Mouse (Mus musculus) hindbrain, postnatal 0 days (tissue): ENCODE results near the gene Nr1i2. TPM values are rescaled to one million over a fixed set of nuclear protein-coding genes. Genes with fewer than 3 reads are reported as not detected.

ENCODE experiments used
- ATAC-seq: fragments of 200-750 bp; cut with Nextera tagmentation; 2 replicates; pipeline ENCODE4 v1.8.0; 2017; ENCODE audit warnings: mild to moderate bottlenecking, moderate TSS enrichment, moderate library complexity
- DNase-seq: peaks from one replicate; pipeline ENCODE4 v3.0.0-alpha.2; 2015; ENCODE audit warnings: low spot score
- H3K27ac ChIP-seq: fragments of 300-500 bp; sonication (generic); 2 replicates; pipeline ENCODE4 v1.5.1; 2014; ENCODE audit warnings: mild to moderate bottlenecking
- H3K27me3 ChIP-seq: fragments of 300-500 bp; sonication (generic); 2 replicates; pipeline ENCODE4 v1.6.1; 2014; ENCODE audit warnings: low read length, mixed read lengths; ENCODE audit not compliant: insufficient read depth
- H3K36me3 ChIP-seq: fragments of 300-500 bp; sonication (generic); 2 replicates; pipeline ENCODE4 v1.6.1; 2014; ENCODE audit warnings: low read length, mixed read lengths; ENCODE audit not compliant: insufficient read depth
- H3K4me1 ChIP-seq: fragments of 300-500 bp; sonication (generic); 2 replicates; pipeline ENCODE4 v1.6.1; 2014; ENCODE audit warnings: antibody characterized with exemption, low read length, mixed read lengths; ENCODE audit not compliant: insufficient read depth
- H3K4me2 ChIP-seq: fragments of 300-500 bp; sonication (generic); 2 replicates; pipeline ENCODE4 v1.6.1; 2014; ENCODE audit warnings: low read depth, mild to moderate bottlenecking, low read length, moderate library complexity, mixed read lengths
- H3K4me3 ChIP-seq: fragments of 300-500 bp; sonication (generic); 2 replicates; pipeline ENCODE4 v1.5.1; 2014; ENCODE audit warnings: low read length
- H3K9ac ChIP-seq: fragments of 300-500 bp; sonication (generic); replicated peaks from 2 replicates; pipeline ENCODE4 v1.6.1; 2014; ENCODE audit warnings: mild to moderate bottlenecking, low read length, moderate library complexity, mixed read lengths
- H3K9me3 ChIP-seq: fragments of 300-500 bp; sonication (generic); 2 replicates; pipeline ENCODE4 v1.6.1; 2016; ENCODE audit warnings: low read length, mixed read lengths
- CTCF ChIP-seq: IDR thresholded peaks from 2 replicates; pipeline ENCODE4 v1.5.1; 2016; ENCODE audit warnings: antibody characterized with exemption, control low read depth, low read depth
- WGBS: fragments of 180-500 bp; shearing (Covaris S2); extraction: QIAGEN DNeasy Blood & Tissue Kit; methylation state at CpG from one replicate; pipeline ENCODE4 v1.1.7; 2014; 5-methylcytosine and 5-hydroxymethylcytosine counted together
- polyA plus RNA-seq: library from polyadenylated mRNA; unstranded; fragments of >200 nt; fragmentation: Nextera tagmentation; extraction: Ambion mirVana; gene quantifications from 2 replicates; pipeline ENCODE4 v1.2.1, GENCODE M21; 2015
- total RNA-seq: library from RNA; depleted of rRNA; stranded (reverse); fragments of >200 nt; gene quantifications from 2 replicates; pipeline ENCODE4 v1.2.3, GENCODE M21; 2014

Gene Nr1i2
- total and polyA plus RNA-seq, 2 experiments from 2014 or later, result 0.05 TPM; not detected in 1

DNA sequence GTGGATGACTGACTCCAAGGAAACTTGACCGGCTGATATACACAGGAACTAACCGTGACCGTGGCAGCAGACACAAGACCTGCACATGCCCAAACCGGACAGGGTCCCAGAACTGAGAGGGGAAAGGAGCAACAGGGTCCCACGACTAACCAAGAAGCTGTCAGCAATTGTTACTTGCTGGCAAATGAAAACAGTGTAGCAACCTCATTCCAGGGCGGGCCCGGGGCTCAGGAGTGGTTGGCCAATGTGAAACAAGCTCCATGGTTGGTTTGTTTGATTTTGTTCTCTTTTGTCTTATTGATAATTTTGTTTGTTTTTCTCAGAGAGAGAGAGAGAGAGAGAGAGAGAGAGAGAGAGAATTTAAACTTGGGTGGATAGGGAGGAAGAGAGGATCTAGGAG lies 13.7 kb downstream of the Nr1i2 start:
- Histone ChIP-seq H3K27ac (no peak overlapping the region), H3K9me3 (no peaks in the 10 kb centered on the region), H3K9ac (no peak overlapping the region), H3K4me1 (no peaks in the 10 kb centered on the region), H3K4me3 (no peak overlapping the region), H3K36me3 (no peaks in the 10 kb centered on the region), H3K4me2 (no peak overlapping the region), H3K27me3 (no peaks in the 10 kb centered on the region)
- no peak for TF ChIP-seq CTCF
- no peak for ATAC-seq
- 75% methylated on average over 7 of the region's 7 CpGs for WGBS
- no peak for DNase-seq

DNA sequence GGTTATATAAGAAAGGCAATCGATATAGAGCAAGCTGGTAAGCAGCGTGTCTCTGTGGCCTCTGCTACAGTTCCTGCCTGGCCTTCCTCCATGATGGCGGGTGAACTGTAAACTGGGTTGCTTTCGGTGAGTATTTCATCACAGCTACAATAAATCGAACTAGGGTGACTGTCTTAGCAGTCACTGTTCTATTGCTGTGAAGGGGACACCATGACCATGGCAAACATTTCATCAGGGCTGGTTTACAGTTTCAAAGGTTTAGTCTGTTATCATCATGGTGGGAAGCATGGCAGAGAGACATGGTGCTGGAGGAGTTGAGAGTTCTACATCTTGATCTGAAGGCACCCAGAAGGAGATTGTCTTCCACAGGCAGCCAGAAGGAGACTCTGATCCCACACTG lies 14.8 kb downstream of the Nr1i2 start:
- Histone ChIP-seq H3K4me2 (no peak overlapping the region), H3K27ac (no peak overlapping the region), H3K9me3 (no peaks in the 10 kb centered on the region), H3K27me3 (no peaks in the 10 kb centered on the region), H3K36me3 (no peaks in the 10 kb centered on the region), H3K4me3 (no peak overlapping the region), H3K4me1 (no peaks in the 10 kb centered on the region), H3K9ac (no peak overlapping the region)
- no peak for ATAC-seq
- no peak for TF ChIP-seq CTCF
- no peak for DNase-seq
- 95% methylated on average over 5 of the region's 5 CpGs for WGBS

DNA sequence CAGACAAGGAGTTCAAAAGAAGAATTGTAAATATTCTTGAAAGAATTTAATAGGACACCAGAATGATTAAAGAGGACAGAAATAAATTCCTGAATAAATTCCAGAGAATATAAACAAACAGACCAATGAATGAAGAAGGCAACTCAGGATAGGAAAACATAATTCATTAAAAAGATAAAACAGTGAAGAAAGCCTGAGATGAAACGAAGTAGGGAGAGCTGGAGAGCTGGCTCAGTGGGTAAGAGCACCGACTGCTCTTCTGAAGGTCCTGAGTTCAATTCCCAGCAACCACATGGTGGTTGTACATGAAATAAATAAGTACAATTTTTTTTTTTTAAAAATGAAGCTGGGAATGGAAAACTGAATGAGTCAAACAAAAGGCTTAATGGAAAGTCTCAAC lies 19.9 kb downstream of the Nr1i2 start:
- H3K27ac ChIP-seq, result no peak overlapping the region
- no peaks in the 10 kb centered on the region for H3K4me1 ChIP-seq
- H3K4me3 ChIP-seq, result no peak overlapping the region
- H3K4me2 ChIP-seq, result no peak overlapping the region
- no peaks in the 10 kb centered on the region for H3K9me3 ChIP-seq
- no peaks in the 10 kb centered on the region for H3K27me3 ChIP-seq
- ATAC-seq (no peak), DNase-seq (no peak)
- no peak overlapping the region for H3K9ac ChIP-seq
- TF ChIP-seq CTCF, result no peak
- 82% methylated on average over 2 of the region's 2 CpGs for WGBS
- no peaks in the 10 kb centered on the region for H3K36me3 ChIP-seq

DNA sequence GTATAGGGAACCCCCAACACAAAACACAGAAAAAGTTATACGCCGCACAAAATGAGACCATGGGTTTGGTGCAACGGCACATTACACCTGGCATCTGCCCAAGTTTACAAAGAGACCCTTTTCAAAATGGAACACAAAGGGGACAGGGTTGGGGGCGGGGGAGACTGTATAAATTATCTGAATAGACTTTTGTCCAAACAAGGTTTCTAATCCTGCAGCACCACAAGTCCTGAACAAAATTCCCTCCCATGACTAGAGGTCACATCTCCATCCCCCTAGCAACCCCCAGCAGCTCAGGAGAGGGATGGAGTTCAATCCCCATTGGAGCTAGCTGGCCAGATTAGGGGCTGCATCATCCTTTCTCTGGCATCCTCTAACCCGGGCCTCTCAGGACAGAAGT lies 22.1 kb downstream of the Nr1i2 start:
- DNase-seq, result no peak
- Histone ChIP-seq H3K4me3 (no peak overlapping the region), H3K9me3 (no peaks in the 10 kb centered on the region), H3K4me1 (no peaks in the 10 kb centered on the region), H3K27ac (no peak overlapping the region), H3K4me2 (no peak overlapping the region), H3K27me3 (no peaks in the 10 kb centered on the region), H3K36me3 (no peaks in the 10 kb centered on the region), H3K9ac (no peak overlapping the region)
- no peak for TF ChIP-seq CTCF
- no peak for ATAC-seq
- 29% methylated on average over 5 of the region's 5 CpGs for WGBS

DNA sequence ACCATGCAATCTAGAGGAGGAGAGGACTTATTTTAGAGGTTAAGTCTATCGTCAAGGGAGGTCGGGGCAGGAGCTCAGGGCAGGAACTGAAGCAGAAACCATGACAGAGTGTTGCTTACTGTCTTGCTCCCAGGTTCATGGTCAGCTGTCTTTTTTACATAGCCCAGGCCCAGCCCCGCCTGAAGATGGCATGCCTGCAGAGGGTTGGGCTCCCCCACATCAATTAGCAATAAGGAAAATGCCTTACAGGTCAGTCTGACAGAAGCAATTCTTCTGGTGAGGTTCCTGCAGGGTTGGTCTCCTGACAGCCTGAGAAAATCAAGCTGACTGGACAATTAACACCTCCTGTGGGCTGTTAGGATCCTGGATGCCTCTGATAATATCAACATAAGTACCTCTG lies 23.0 kb downstream of the Nr1i2 start:
- Histone ChIP-seq H3K27ac (no peak overlapping the region), H3K4me3 (no peak overlapping the region), H3K9me3 (no peaks in the 10 kb centered on the region), H3K9ac (no peak overlapping the region), H3K4me1 (no peaks in the 10 kb centered on the region), H3K36me3 (no peaks in the 10 kb centered on the region), H3K4me2 (no peak overlapping the region), H3K27me3 (no peaks in the 10 kb centered on the region)
- DNase-seq (no peak), ATAC-seq (no peak)
- TF ChIP-seq CTCF, result no peak
- WGBS, result 72% methylated on average over 3 of the region's 3 CpGs

DNA sequence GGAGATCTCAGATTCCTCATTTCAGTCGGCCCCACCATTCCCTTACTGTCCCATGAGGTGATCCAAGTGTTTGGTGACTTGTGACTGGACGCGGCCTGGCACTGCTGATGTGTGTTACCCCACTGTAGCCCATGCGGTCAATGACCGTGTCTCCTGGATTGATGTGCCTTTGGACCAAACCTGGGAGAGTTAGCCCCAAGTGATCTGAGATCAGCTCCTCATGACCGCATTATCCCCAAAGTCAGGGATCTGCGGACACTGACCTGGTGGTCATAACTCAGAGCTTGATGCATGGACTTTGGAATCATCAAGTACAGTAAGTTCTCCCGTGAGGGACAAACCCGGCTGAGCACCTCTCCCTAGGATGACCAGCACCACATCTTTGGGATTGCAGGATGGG lies 38.7 kb downstream of the Nr1i2 start:
- no peaks in the 10 kb centered on the region for H3K9me3 ChIP-seq
- 90% methylated on average over 9 of the region's 9 CpGs for WGBS
- no peaks in the 10 kb centered on the region for H3K36me3 ChIP-seq
- H3K27me3 ChIP-seq, result no peaks in the 10 kb centered on the region
- DNase-seq, result no peak
- no peak overlapping the region for H3K4me2 ChIP-seq
- H3K4me3 ChIP-seq, result no peak overlapping the region
- no peaks in the 10 kb centered on the region for H3K4me1 ChIP-seq
- no peak for TF ChIP-seq CTCF
- no peak overlapping the region for H3K27ac ChIP-seq
- ATAC-seq, result no peak
- no peak overlapping the region for H3K9ac ChIP-seq

DNA sequence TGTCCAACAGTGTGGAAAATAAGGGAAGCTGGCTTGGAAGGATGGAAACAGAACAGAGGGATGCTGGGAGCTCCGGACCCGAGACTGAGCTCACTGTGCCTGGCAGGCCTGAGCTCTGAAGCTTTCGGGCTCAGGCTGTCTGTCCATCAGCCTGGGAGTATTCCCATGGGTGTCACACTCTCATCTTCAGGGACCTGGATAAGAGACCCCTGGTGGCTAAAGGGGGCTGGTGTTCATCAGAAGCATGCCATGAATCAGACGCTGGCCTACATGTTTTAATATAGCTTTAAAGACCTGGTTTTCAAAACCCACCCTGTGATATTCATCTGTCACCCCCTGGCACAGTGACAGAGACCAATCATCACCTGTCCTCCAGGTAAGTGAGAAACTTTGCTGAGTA lies 39.5 kb downstream of the Nr1i2 start:
- Histone ChIP-seq H3K27ac (no peak overlapping the region), H3K9me3 (no peaks in the 10 kb centered on the region), H3K9ac (no peak overlapping the region), H3K4me2 (no peak overlapping the region), H3K36me3 (no peaks in the 10 kb centered on the region), H3K4me3 (no peak overlapping the region), H3K4me1 (no peaks in the 10 kb centered on the region), H3K27me3 (no peaks in the 10 kb centered on the region)
- DNase-seq (no peak), ATAC-seq (no peak)
- 0 out of 2 replicates have a peak, but pooled peaks have one; percentile 36 for TF ChIP-seq CTCF
- 74% methylated on average over 4 of the region's 4 CpGs for WGBS
